Mouse (Mus musculus) C2C12 (cell line): Measurements from ENCODE around the gene Rnf114. TPM values are rescaled to one million over a fixed set of nuclear protein-coding genes. Genes with fewer than 3 reads are reported as not detected.
A peak's percentile ranks its signal among the peaks of the same experiment; 100 is the strongest.

Experiments used
- H3K27me3 ChIP-seq: one replicate; pipeline ENCODE4 v1.6.1; 2011; ENCODE audit not compliant: control insufficient read depth, insufficient read depth, insufficient read length
- H3K36me3 ChIP-seq: one replicate; pipeline ENCODE4 v1.6.1; 2011; ENCODE audit not compliant: control insufficient read depth, insufficient read depth
- H3K4me3 ChIP-seq: one replicate; pipeline ENCODE4 v1.5.1; 2011; ENCODE audit warnings: mild to moderate bottlenecking, control low read depth; ENCODE audit not compliant: poor library complexity, insufficient read depth, severe bottlenecking
- H3K79me2 ChIP-seq: one replicate; pipeline ENCODE4 v1.6.1; 2011; ENCODE audit not compliant: control insufficient read depth, insufficient read depth
- H3K79me3 ChIP-seq: one replicate; pipeline ENCODE4 v1.6.1; 2011; ENCODE audit warnings: low read depth, control low read depth
- H3ac ChIP-seq: one replicate; pipeline ENCODE3; 2011; ENCODE audit warnings: low read depth; ENCODE audit not compliant: control insufficient read depth, insufficient read length
- CEBPB ChIP-seq: IDR thresholded peaks from one replicate; pipeline ENCODE4 v1.6.1; 2011; ENCODE audit warnings: low read depth, mild to moderate bottlenecking, control low read depth, moderate library complexity
- CTCF ChIP-seq: IDR thresholded peaks from one replicate; pipeline ENCODE4 v1.5.1; 2011; ENCODE audit not compliant: control insufficient read depth, insufficient read depth, insufficient read length
- FOSL1 ChIP-seq: IDR thresholded peaks from one replicate; pipeline ENCODE4 v1.8.0; 2011; ENCODE audit warnings: mild to moderate bottlenecking, low read length; ENCODE audit not compliant: poor library complexity, insufficient read depth, severe bottlenecking
- MAX ChIP-seq: IDR thresholded peaks from one replicate; pipeline ENCODE4 v1.6.1; 2011; ENCODE audit warnings: mild to moderate bottlenecking, control low read depth
- MYOD1 ChIP-seq: IDR thresholded peaks from one replicate; pipeline ENCODE4 v1.6.1; 2011; ENCODE audit warnings: low read depth; ENCODE audit not compliant: control insufficient read depth, insufficient read length
- MYOG ChIP-seq: IDR thresholded peaks from one replicate; pipeline ENCODE4 v1.6.1; 2011; ENCODE audit not compliant: control insufficient read depth, insufficient read length; ENCODE audit errors: extremely low read depth
- USF1 ChIP-seq: IDR thresholded peaks from one replicate; pipeline ENCODE4 v1.6.1; 2011; ENCODE audit warnings: low read depth, mild to moderate bottlenecking, control low read depth, moderate library complexity
- polyA plus RNA-seq: library from polyadenylated mRNA; unstranded; fragments of >200 nt; fragmentation: generic; extraction: Trizol; gene quantifications from one replicate; pipeline ENCODE4 v1.2.1, GENCODE M21; 2012; ENCODE audit warnings: missing spikeins

Gene Rnf114
- polyA plus RNA-seq, 1 experiment = 35.4 TPM

DNA sequence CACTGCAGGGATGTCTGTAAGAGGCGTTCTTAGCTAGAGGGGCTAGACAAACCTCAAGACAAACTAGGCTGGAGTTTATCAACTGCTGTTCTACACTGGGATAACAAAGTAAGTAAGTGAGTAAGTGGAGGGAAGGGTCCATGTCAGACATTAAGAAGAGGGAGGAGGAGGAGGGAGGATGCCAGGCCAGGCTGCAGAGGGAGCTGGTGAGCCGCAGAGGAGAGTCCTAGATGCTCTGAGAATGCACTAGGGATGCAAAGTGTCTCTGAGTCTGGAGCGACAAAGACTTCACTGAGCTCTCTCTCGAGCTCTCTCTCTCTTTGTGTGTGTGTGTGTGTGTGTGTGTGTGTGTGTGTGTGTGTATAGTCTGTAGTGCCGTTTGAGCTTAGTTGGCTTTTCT lies 35.8 kb downstream of the Rnf114 start:
- no peaks in the 10 kb centered on the region for H3K79me2 ChIP-seq
- TF ChIP-seq CEBPB (no peak), CTCF (peak; percentile 43)

DNA sequence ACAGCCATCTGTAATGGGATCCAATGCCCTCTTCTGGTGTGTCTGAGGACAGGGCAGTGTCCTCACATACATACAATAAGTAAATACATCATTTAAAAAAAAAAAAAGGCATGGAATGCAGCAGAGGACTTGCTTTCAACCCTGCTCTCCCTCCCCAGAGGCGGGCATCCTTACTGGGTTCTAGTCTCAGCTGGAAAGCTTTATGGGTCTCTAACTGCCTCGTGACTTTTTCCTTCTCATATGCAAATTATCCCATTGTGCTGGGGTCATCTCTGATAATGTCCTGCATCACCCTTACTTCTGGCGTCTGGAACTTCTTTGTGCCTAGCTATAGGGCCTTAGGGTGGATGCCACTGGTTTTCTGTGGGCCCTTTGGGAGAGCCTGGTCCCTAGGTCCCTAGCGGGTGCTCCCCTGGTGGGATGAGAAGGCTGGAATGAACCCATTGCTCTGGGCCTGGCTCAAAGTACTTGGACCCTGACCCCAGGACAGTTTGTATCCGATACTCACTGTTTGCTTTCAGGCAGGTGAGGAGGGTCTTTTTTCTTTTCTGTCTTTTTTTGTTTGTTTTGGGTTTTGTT lies 37.6 kb downstream of the Rnf114 start:
- no peaks in the 10 kb centered on the region for H3K79me2 ChIP-seq
- H3K36me3 ChIP-seq = no peaks in the 10 kb centered on the region
- H3K4me3 ChIP-seq = no peak overlapping the region
- no peak overlapping the region for H3ac ChIP-seq
- TF ChIP-seq CTCF (no peak), CEBPB (no peak), MYOD1 (no peak), USF1 (no peak), MYOG (no peak), FOSL1 (no peak), MAX (no peak)
- H3K27me3 ChIP-seq = no peaks in the 10 kb centered on the region
- no peaks in the 10 kb centered on the region for H3K79me3 ChIP-seq

More for the DNA sequence above, 35.8 kb downstream of the Rnf114 start:
- H3K36me3 ChIP-seq = no peaks in the 10 kb centered on the region
- no peak overlapping the region for H3ac ChIP-seq
- H3K27me3 ChIP-seq = no peaks in the 10 kb centered on the region
- no peak overlapping the region for H3K4me3 ChIP-seq
- H3K79me3 ChIP-seq = no peaks in the 10 kb centered on the region

DNA sequence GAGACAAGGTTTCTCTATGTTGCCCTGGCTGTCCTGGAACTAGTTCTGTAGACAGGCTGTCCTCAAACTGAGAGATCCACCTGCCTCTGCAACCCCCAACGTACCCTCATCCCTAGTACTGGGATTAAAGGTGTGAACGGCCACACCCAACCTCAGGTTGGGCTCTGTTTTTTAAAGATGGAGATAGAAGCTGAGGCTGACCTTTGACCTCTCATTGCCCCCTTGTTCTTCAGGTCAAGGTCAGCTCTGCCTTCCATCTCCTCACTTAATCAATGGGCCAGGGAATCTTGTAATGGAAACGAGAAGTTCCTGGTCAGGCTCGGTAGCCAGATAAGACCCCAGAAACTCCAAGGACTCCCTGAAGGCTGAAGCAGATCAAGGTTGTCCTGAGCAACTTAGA lies 38.1 kb downstream of the Rnf114 start:
- H3K79me3 ChIP-seq = no peaks in the 10 kb centered on the region
- TF ChIP-seq USF1 = no peak
- no peak for TF ChIP-seq CEBPB
- TF ChIP-seq CTCF = no peak
- no peak for TF ChIP-seq FOSL1
- no peak for TF ChIP-seq MAX
- TF ChIP-seq MYOG = no peak
- TF ChIP-seq MYOD1 = no peak

DNA sequence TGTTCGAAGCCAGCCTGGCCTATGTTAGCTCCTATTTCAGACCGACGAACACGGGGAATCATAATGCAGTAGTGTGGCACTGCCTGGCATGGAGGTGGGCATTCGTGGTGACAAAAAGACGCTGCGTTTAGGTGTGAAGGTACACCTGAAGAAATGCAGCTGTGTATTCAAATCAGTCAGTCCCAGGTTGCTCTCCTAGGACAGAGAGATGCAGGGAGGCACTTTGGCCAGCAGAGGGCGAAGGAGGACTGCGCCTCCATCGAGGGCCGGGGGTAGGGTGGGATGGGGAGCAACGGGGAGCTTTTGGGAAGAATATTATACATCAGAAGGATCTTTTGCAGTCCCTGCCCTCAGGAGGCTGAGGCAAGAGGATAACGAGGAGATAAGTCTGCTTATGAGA lies 39.7 kb downstream of the Rnf114 start:
- H3K36me3 ChIP-seq = no peaks in the 10 kb centered on the region
- no peaks in the 10 kb centered on the region for H3K79me3 ChIP-seq
- H3K4me3 ChIP-seq = no peak overlapping the region
- H3K27me3 ChIP-seq = no peaks in the 10 kb centered on the region
- peak; percentile 82 for TF ChIP-seq CTCF
- TF ChIP-seq MYOD1 = no peak
- H3ac ChIP-seq = no peak overlapping the region
- H3K79me2 ChIP-seq = no peaks in the 10 kb centered on the region

More for the DNA sequence above, 38.1 kb downstream of the Rnf114 start:
- Histone ChIP-seq H3K27me3 (no peaks in the 10 kb centered on the region), H3K36me3 (no peaks in the 10 kb centered on the region), H3K79me2 (no peaks in the 10 kb centered on the region), H3ac (no peak overlapping the region), H3K4me3 (no peak overlapping the region)

DNA sequence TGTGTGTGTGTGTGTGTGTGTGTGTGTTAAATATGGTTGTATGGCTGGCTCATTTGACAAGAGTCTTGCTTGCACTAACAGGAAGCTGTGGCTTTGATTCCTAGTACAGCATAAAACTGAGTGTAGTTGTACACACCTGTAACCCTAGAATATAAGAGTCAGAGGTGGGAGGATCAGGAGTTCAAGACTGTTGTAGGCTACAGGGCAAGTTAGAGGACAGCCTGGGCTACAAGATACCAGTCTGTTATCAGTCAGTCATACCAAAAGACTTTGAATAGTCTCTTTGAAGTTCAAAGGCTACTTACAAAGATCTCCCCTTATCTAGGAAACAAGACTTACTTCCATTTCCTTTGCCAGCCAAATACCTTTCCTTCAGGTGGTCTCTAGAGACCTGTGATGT lies 41.4 kb downstream of the Rnf114 start:
- Histone ChIP-seq H3K4me3 (no peak overlapping the region), H3K79me3 (peaks cover 6% of the 10 kb centered on the region), H3K36me3 (peaks cover 2% of the 10 kb centered on the region), H3K79me2 (peaks cover 10% of the 10 kb centered on the region), H3K27me3 (no peaks in the 10 kb centered on the region), H3ac (no peak overlapping the region)
- TF ChIP-seq CTCF (no peak), MYOG (no peak), CEBPB (no peak), MAX (no peak), MYOD1 (no peak), FOSL1 (no peak), USF1 (no peak)

DNA sequence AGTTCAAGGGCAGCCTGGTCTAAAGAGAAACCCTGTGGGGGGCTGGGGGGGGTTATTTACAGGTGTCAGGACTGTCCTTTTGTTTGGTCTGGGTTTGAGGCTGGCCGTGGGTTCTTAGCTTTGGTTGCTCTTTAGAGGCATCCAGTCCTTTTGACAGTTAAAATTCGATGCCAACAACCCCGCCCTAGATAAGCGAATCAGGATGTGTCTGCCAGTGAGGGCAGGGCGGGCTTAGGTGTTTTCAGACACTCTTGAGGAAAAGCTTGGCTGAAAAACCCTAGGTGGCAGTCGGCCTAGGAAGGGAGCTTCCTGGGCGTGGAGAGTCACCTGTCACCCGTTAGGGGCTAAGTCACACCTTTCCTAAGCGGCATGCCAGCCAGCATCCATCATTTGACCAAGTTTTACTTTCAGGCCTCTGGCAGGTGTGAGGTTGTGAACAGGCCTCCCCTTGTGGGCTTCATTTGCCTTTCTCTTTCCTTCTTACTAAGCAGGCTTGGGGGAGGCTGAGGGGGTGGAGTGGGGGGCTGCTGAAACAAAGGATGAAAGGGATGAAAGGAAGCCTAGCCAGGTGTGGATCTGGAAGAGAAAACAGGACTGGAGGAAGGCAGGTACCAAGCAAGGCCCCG lies 44.0 kb downstream of the Rnf114 start:
- peaks cover 26% of the 10 kb centered on the region for H3K36me3 ChIP-seq
- no peaks in the 10 kb centered on the region for H3K27me3 ChIP-seq
- H3ac ChIP-seq = no peak overlapping the region
- H3K79me3 ChIP-seq = peaks cover 32% of the 10 kb centered on the region
- no peak overlapping the region for H3K4me3 ChIP-seq
- TF ChIP-seq MAX (no peak), USF1 (no peak), FOSL1 (no peak), MYOG (no peak), MYOD1 (no peak), CEBPB (no peak), CTCF (no peak)
- peaks cover 35% of the 10 kb centered on the region for H3K79me2 ChIP-seq
